23 mouse cellular contexts compared by ENCODE assay signal in the genomic region with DNA sequence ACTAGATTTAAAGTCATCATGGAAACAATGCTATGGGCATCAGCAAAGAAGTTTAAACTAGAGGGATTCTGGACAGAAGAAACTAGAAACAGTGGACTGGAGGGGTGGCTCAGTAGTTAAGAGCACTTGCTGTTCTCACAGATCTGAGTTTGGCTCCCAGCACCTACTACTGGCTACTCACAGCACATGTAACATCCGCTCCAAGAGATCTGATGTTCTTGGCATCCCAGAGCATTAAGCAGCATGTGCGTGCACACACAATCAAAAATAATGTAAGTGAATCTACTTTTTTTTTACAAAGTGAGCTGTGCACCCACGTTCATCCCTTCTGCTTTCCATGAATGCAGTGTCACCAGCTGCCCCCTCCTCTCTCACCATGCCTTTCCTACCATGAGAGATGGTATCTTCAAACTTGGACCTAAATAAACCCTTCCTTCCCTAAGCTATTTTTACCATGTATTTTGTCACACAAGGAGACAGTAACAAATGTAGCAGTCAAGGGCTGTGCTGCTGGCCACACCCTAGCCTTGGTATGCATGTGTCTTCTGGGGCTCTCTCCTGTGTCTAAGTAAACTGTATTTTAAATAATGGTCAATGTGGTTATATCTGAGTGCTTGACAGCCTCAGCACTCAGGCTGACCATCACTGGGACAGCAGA. TPM values are rescaled to one million over a fixed set of nuclear protein-coding genes. Genes with fewer than 3 reads are reported as not detected.
DNase-seq lines count a peak whose midpoint lies in the region; ATAC-seq and TF ChIP-seq lines count a peak whose summit lies in the region.
"Had no signal": no experiment of that assay in that cellular context is flagged by ENCODE, and none has a peak within 500 bp of the region (broad histone marks: within the 10 kb centered on the region; RNA-seq: fewer than 3 reads in every experiment).

No protein-coding gene starts in this region.

- WGBS in hindbrain, postnatal 0 days = 79% methylated on average over 3 of the region's 3 CpGs
- WGBS in hindbrain, embryonic 10.5 days = 87% methylated on average over 3 of the region's 3 CpGs
- 69% methylated on average over 3 of the region's 3 CpGs for WGBS in lung, embryonic 16.5 days

- no peak overlapping the region for H3K4me3 ChIP-seq in hindbrain, postnatal 0 days (ENCODE audit: low read length)
- H3K4me3 ChIP-seq in hindbrain, embryonic 10.5 days = no peak overlapping the region
- H3K4me3 ChIP-seq in lung, embryonic 16.5 days (ENCODE audit: low read length) = no peak overlapping the region
- H3K4me3 ChIP-seq: forebrain, embryonic 10.5 days; forebrain, embryonic 13.5 days; hindbrain, embryonic 13.5 days had no signal

- TF ChIP-seq CTCF in hindbrain, postnatal 0 days (IDR thresholded peaks at IDR 0.05; ENCODE audit: low read depth) = no peak

- no peaks in the 10 kb centered on the region for H3K4me1 ChIP-seq in hindbrain, postnatal 0 days (ENCODE audit: insufficient read depth, low read length)
- H3K4me1 ChIP-seq in hindbrain, embryonic 10.5 days (replicated peaks) = no peaks in the 10 kb centered on the region
- H3K4me1 ChIP-seq in lung, embryonic 16.5 days (replicated peaks; ENCODE audit: control insufficient read depth, insufficient read depth, low read length) = peaks cover 15% of the 10 kb centered on the region
- H3K4me1 ChIP-seq: forebrain, embryonic 13.5 days; hindbrain, embryonic 13.5 days had no signal

- H3K27me3 ChIP-seq in hindbrain, postnatal 0 days (ENCODE audit: insufficient read depth, low read length) = no peaks in the 10 kb centered on the region
- H3K27me3 ChIP-seq in hindbrain, embryonic 10.5 days (ENCODE audit: insufficient read depth, poor library complexity, severe bottlenecking) = no peaks in the 10 kb centered on the region; the same call in 1 of the 2 replicates
- no peaks in the 10 kb centered on the region for H3K27me3 ChIP-seq in lung, embryonic 16.5 days (ENCODE audit: control insufficient read depth, insufficient read depth, low read depth, low read length)
- H3K27me3 ChIP-seq: forebrain, embryonic 13.5 days; hindbrain, embryonic 13.5 days had no signal

- H3K4me2 ChIP-seq in hindbrain, postnatal 0 days (ENCODE audit: low read depth, low read length) = no peak overlapping the region
- H3K4me2 ChIP-seq in lung, embryonic 16.5 days (ENCODE audit: low read depth, low read length) = no peak overlapping the region
- H3K4me2 ChIP-seq: forebrain, embryonic 13.5 days; hindbrain, embryonic 13.5 days had no signal

- H3K36me3 ChIP-seq in hindbrain, postnatal 0 days (ENCODE audit: insufficient read depth, low read length) = no peaks in the 10 kb centered on the region
- no peaks in the 10 kb centered on the region for H3K36me3 ChIP-seq in hindbrain, embryonic 10.5 days
- H3K36me3 ChIP-seq in lung, embryonic 16.5 days (ENCODE audit: control insufficient read depth, insufficient read depth, low read length) = no peaks in the 10 kb centered on the region
- H3K36me3 ChIP-seq: forebrain, embryonic 10.5 days; hindbrain, embryonic 13.5 days had no signal

- no peaks in the 10 kb centered on the region for H3K9me3 ChIP-seq in hindbrain, postnatal 0 days (ENCODE audit: low read length)
- H3K9me3 ChIP-seq in hindbrain, embryonic 10.5 days = no peaks in the 10 kb centered on the region
- no peaks in the 10 kb centered on the region for H3K9me3 ChIP-seq in lung, embryonic 16.5 days (ENCODE audit: control insufficient read depth, low read length)
- H3K9me3 ChIP-seq: forebrain, embryonic 10.5 days; forebrain, embryonic 13.5 days; hindbrain, embryonic 13.5 days had no signal

- no peak overlapping the region for H3K9ac ChIP-seq in hindbrain, postnatal 0 days (replicated peaks; ENCODE audit: low read length)
- H3K9ac ChIP-seq in lung, embryonic 16.5 days (ENCODE audit: low read length) = no peak overlapping the region
- H3K9ac ChIP-seq: forebrain, embryonic 13.5 days; hindbrain, embryonic 13.5 days had no signal

- peak; percentile 12; the same call in 1 of the 2 replicates for ATAC-seq in hindbrain, postnatal 0 days
- ATAC-seq in lung, embryonic 16.5 days (ENCODE audit: low read depth) = peak; percentile 29
- ATAC-seq: CD4-positive, CD25-positive, alpha-beta regulatory T cell, adult 4 months; forebrain, embryonic 13.5 days; forebrain, embryonic 16.5 days; inflammation-experienced regulatory T-cells, adult 6 months had no signal

- no peak for DNase-seq in hindbrain, postnatal 0 days (ENCODE audit: low spot score)
- DNase-seq in hindbrain, embryonic 10.5 days (ENCODE audit: low spot score) = no peak
- DNase-seq in lung, adult 18-20 months = no peak
- DNase-seq in lung, postnatal 10 days = peak; percentile 21
- DNase-seq in lung, postnatal 36 days = peak; percentile 62
- DNase-seq in urinary bladder, adult 18-20 months (ENCODE audit: low spot score in 2 of 2) = no peak
- DNase-seq: adrenal gland, adult 2 months; adrenal gland, postnatal 14 days; cerebellum, adult 11-12 months; cerebellum, adult 8-10 months; cerebellum, postnatal 36 days; embryo, embryonic 11 days; gastrocnemius, postnatal 10 days; gastrocnemius, postnatal 36 days had no signal

- no peak overlapping the region; the same call in 1 of the 2 replicates for H3K27ac ChIP-seq in hindbrain, postnatal 0 days
- no peak overlapping the region for H3K27ac ChIP-seq in hindbrain, embryonic 10.5 days
- H3K27ac ChIP-seq in lung, embryonic 16.5 days (ENCODE audit: low read length) = peak overlapping the region; percentile 32; the same call in 1 of the 2 replicates
- H3K27ac ChIP-seq: forebrain, embryonic 10.5 days; forebrain, embryonic 13.5 days; hindbrain, embryonic 13.5 days had no signal

RNA-seq across cellular contexts. Expression of a gene that starts 53.3 kb away (rescaled TPM):
- total RNA-seq in hindbrain, postnatal 0 days (2014; rRNA removed) = 181 and 197 TPM in 2 replicates
- 121 and 128 TPM in 2 replicates for polyA plus RNA-seq in hindbrain, postnatal 0 days (2015; fragmentation: Nextera tagmentation; extraction: Ambion mirVana)
- polyA plus RNA-seq in hindbrain, embryonic 10.5 days (2016; fragmentation: Nextera tagmentation; extraction: Ambion mirVana) = 25.5 and 27.3 TPM in 2 replicates
- 130 and 134 TPM in 2 replicates for polyA plus RNA-seq in lung, embryonic 16.5 days (2015; fragmentation: Nextera tagmentation; extraction: Ambion mirVana)
- total RNA-seq: granulocyte monocyte progenitor cell, adult 5-6 weeks; MEL had no signal
- polyA plus RNA-seq: CD4-positive, CD25-positive, alpha-beta regulatory T cell, adult 4 months; inflammation-experienced regulatory T-cells, adult 6 months had no signal

Comparison
In these comparisons a context has a peak if more than half of its experiments do, and no peak if none do; other contexts are left out.
1. DNase-seq: peak in lung, postnatal 10 days (single experiment) and lung, postnatal 36 days (single experiment); none in hindbrain, postnatal 0 days (single experiment), hindbrain, embryonic 10.5 days (single experiment), lung, adult 18-20 months (0 of 2) and urinary bladder, adult 18-20 months (0 of 2).